Mouse (Mus musculus) hindbrain, embryonic 11.5 days (tissue): ENCODE results near the gene Mrpl17. TPM values are rescaled to one million over a fixed set of nuclear protein-coding genes. Genes with fewer than 3 reads are reported as not detected.
A peak's percentile ranks its signal among the peaks of the same experiment; 100 is the strongest.

Experiments used
- ATAC-seq: fragments of 200-750 bp; cut with Nextera tagmentation; 2 replicates; pipeline ENCODE4 v1.8.0; 2017; ENCODE audit warnings: mild to moderate bottlenecking, moderate TSS enrichment, moderate library complexity; ENCODE audit not compliant: low FRiP score
- DNase-seq: peaks from one replicate; pipeline ENCODE4 v3.0.0-alpha.2; 2015; ENCODE audit warnings: low spot score
- H3K27ac ChIP-seq: fragments of 300-500 bp; sonication (generic); 2 replicates; pipeline ENCODE4 v1.5.1; 2014; ENCODE audit warnings: mild to moderate bottlenecking, low read depth, low read length
- H3K27me3 ChIP-seq: fragments of 300-500 bp; sonication (generic); 2 replicates; pipeline ENCODE4 v1.6.1; 2014; ENCODE audit warnings: mild to moderate bottlenecking, low read length, moderate library complexity, mixed read lengths; ENCODE audit not compliant: control insufficient read depth, insufficient read depth
- H3K36me3 ChIP-seq: fragments of 300-500 bp; sonication (generic); 2 replicates; pipeline ENCODE4 v1.6.1; 2014; ENCODE audit warnings: mild to moderate bottlenecking, low read length, moderate library complexity, mixed read lengths; ENCODE audit not compliant: control insufficient read depth, insufficient read depth
- H3K4me1 ChIP-seq: fragments of 300-500 bp; sonication (generic); replicated peaks from 2 replicates; pipeline ENCODE4 v1.6.1; 2014; ENCODE audit warnings: low read length, mixed read lengths; ENCODE audit not compliant: control insufficient read depth, insufficient read depth
- H3K4me2 ChIP-seq: fragments of 300-500 bp; sonication (generic); replicated peaks from 2 replicates; pipeline ENCODE4 v1.6.1; 2014; ENCODE audit warnings: mild to moderate bottlenecking, low read depth, low read length
- H3K4me3 ChIP-seq: fragments of 300-500 bp; sonication (generic); 2 replicates; pipeline ENCODE4 v1.5.1; 2014; ENCODE audit warnings: low read depth, low read length
- H3K9ac ChIP-seq: fragments of 300-500 bp; sonication (generic); 2 replicates; pipeline ENCODE4 v1.6.1; 2014; ENCODE audit warnings: low read depth, low read length
- H3K9me3 ChIP-seq: fragments of 300-500 bp; sonication (generic); 2 replicates; pipeline ENCODE4 v1.6.1; 2016; ENCODE audit warnings: low read length; ENCODE audit not compliant: control insufficient read depth
- WGBS: fragments of 180-500 bp; shearing (Covaris S2); extraction: QIAGEN DNeasy Blood & Tissue Kit; methylation state at CpG from one replicate; pipeline ENCODE4 v1.1.7; 2014; 5-methylcytosine and 5-hydroxymethylcytosine counted together
- polyA plus RNA-seq: library from polyadenylated mRNA; unstranded; fragments of >200 nt; fragmentation: Nextera tagmentation; extraction: Ambion mirVana; gene quantifications from 2 replicates; pipeline ENCODE4 v1.2.1, GENCODE M21; 2014

Mrpl17 gene
- polyA plus RNA-seq, 1 experiment from 2014 or later: 290 TPM

- Histone ChIP-seq H3K9ac (no peak overlapping the region), H3K27ac (no peak overlapping the region), H3K36me3 (no peaks in the 10 kb centered on the region), H3K4me3 (no peak overlapping the region), H3K4me1 (no peaks in the 10 kb centered on the region), H3K27me3 (no peaks in the 10 kb centered on the region), H3K4me2 (no peak overlapping the region), H3K9me3 (no peaks in the 10 kb centered on the region)
- peak; percentile 27; the same call in 1 of the 2 replicates for ATAC-seq
- WGBS: 14% methylated on average over 7 of the region's 7 CpGs
- DNase-seq: no peak
Measured at GRCm38 (mm10) chr7:105795759-105796366, 15.0 kb downstream of the Mrpl17 start.

DNA sequence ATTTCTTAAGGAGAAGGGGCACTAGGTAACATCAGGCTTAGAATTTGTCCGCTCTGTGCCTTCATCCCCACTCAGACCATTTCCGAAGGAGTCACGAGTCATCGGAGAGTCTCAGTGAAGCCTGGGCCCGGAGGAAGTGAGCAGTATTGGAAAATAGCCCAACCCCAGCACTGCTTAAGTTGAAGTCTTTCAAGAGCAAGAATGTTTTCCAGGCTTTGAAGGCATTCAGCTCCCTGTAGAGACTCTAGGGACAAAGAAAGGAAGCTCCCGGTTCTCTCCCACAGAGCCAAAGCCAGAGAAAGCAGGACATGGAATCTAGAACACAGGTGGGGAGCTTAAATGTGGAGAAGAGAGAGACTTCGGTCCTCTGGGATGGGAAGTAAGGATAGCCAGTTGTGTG lies 17.2 kb downstream of the Mrpl17 start:
- no peaks in the 10 kb centered on the region for H3K4me1 ChIP-seq
- H3K27ac ChIP-seq: no peak overlapping the region
- ATAC-seq: no peak

DNA sequence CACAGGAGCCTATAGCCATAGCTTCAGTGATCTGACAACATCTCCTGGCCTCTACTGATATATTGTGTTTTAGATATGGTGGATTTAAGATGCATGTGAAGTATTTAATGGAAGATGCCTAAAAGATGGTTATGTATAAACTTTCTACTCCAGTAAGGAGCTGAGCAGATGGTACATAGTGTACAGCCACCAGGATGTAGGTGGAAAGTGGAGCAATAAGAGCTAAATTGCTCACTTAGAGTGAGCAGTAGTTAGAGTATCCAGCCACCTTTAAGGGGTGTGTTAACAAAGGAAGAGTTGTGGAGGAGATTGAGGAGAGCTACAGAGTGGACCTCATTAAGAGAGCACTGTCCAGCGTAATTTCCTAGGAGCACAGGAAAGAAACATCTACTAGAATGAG lies 19.8 kb downstream of the Mrpl17 start:
- ATAC-seq (no peak), DNase-seq (no peak)
- no peaks in the 10 kb centered on the region; the same call in 1 of the 2 replicates for H3K4me1 ChIP-seq
- no peak overlapping the region for H3K4me2 ChIP-seq
- H3K36me3 ChIP-seq: no peaks in the 10 kb centered on the region
- no peaks in the 10 kb centered on the region for H3K27me3 ChIP-seq
- H3K9ac ChIP-seq: no peak overlapping the region
- 94% methylated on average over 1 of the region's 1 CpGs for WGBS
- no peak overlapping the region for H3K27ac ChIP-seq
- H3K4me3 ChIP-seq: no peak overlapping the region
- H3K9me3 ChIP-seq: no peaks in the 10 kb centered on the region

More for the DNA sequence above, 17.2 kb downstream of the Mrpl17 start:
- DNase-seq: no peak
- Histone ChIP-seq H3K27me3 (no peaks in the 10 kb centered on the region), H3K9ac (no peak overlapping the region), H3K4me3 (no peak overlapping the region), H3K4me2 (no peak overlapping the region), H3K36me3 (no peaks in the 10 kb centered on the region), H3K9me3 (no peaks in the 10 kb centered on the region)
- WGBS: 78% methylated on average over 7 of the region's 7 CpGs

DNA sequence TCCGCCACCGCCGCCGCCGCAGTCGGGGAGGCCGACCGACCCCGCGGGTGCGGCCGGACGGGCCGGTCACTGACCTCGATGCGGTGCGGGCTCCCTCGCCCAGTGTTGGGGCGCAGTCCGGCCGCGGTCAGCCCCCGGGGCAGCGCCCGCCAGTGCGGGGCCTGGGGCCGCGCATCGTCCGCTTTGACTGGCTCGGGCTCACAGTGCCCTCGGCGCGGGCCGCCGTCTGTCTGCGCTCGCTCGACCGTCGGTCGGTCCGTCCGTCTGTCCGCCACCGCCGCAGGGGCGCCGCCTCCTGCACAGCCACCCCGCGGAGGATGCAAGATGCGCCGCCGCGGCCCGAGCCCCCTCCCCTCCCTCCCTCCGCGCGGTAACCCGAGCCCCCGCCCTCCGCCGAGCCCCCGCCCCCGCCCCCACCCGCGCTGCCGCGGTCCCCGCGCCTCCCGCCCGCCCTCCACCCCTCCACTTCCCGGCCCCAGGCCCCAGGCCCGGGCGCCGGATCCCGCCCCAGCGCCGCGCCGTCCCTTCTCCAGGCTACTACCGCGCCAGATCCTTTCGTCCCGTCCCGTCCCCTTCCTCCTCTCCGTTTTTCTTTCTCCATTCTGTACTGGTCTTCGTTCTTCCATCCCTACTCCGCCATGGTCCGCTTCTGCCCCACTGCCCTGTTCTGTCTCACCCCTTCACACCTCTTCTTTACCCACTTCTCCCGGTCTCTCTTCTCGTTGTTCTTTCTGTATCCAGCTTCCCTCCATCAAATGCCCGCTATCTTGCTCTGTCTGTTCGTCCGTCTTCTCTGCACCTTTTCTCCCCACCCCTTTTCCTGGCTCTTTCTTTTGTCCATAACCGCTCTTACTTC lies 23.4 kb downstream of the Mrpl17 start, which contains the start of gene Dchs1:
Gene Dchs1 (minus strand): TSS at position 370 of the 856 bp plus-strand sequence.
- H3K9ac ChIP-seq: peak within 1 kb of the TSS; percentile 98
- peak within 1 kb of the TSS; percentile 94 for H3K27ac ChIP-seq
- peak; percentile 82 for ATAC-seq
- no peaks in the 10 kb centered on the region for H3K9me3 ChIP-seq
- H3K4me2 ChIP-seq: peak within 1 kb of the TSS; percentile 74
- peak; percentile 75 for DNase-seq
- H3K36me3 ChIP-seq: no peaks in the 10 kb centered on the region
- 0% methylated on average over 19 of the region's 97 CpGs for WGBS
- H3K4me1 ChIP-seq: peaks cover 2% of the 10 kb centered on the region; the same call in 1 of the 2 replicates
- H3K4me3 ChIP-seq: peak within 1 kb of the TSS; percentile 95
- no peaks in the 10 kb centered on the region for H3K27me3 ChIP-seq

- peak overlapping the region; percentile 95 for H3K4me3 ChIP-seq
- WGBS: 10% methylated on average over 16 of the region's 20 CpGs
- H3K9me3 ChIP-seq: no peaks in the 10 kb centered on the region
- H3K27me3 ChIP-seq: no peaks in the 10 kb centered on the region
- H3K4me1 ChIP-seq: peaks cover 2% of the 10 kb centered on the region; the same call in 1 of the 2 replicates
- peak overlapping the region; percentile 94 for H3K27ac ChIP-seq
- peak overlapping the region; percentile 98 for H3K9ac ChIP-seq
- no peaks in the 10 kb centered on the region for H3K36me3 ChIP-seq
- ATAC-seq (peak; percentile 79), DNase-seq (peak; percentile 62)
- H3K4me2 ChIP-seq: peak overlapping the region; percentile 74
Measured at GRCm38 (mm10) chr7:105786506-105787284, 24.2 kb downstream of the Mrpl17 start.

DNA sequence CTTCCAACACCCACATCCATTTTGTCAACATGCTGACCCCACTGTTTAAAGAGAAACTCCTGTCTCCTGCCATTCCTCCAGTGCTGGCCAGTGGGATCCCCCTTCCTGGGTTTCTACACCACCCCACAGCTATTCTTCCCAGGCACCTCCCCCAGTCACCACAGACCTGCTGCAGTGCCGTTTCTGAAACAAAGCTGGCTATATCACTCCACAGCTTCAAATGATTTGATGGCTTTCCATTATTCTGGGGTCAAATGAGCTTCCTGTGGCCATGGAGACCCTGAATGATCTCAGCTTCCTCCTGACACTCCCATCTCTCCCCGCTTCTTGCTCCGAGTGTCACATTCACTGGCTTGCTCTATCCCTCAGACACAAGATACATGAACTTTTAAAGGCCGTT lies 26.3 kb downstream of the Mrpl17 start:
- Histone ChIP-seq H3K36me3 (no peaks in the 10 kb centered on the region), H3K4me3 (no peak overlapping the region), H3K9me3 (no peaks in the 10 kb centered on the region), H3K4me2 (no peak overlapping the region; the same call in 1 of the 2 replicates), H3K4me1 (peaks cover 2% of the 10 kb centered on the region; the same call in 1 of the 2 replicates), H3K9ac (peak overlapping the region; percentile 17; the same call in 1 of the 2 replicates), H3K27me3 (no peaks in the 10 kb centered on the region), H3K27ac (no peak overlapping the region)
- WGBS: 19% methylated on average over 4 of the region's 4 CpGs
- no peak for DNase-seq
- no peak for ATAC-seq

- Histone ChIP-seq H3K4me2 (no peak overlapping the region), H3K9me3 (no peaks in the 10 kb centered on the region), H3K4me3 (no peak overlapping the region), H3K9ac (no peak overlapping the region), H3K27me3 (no peaks in the 10 kb centered on the region), H3K4me1 (peaks cover 3% of the 10 kb centered on the region; the same call in 1 of the 2 replicates), H3K27ac (no peak overlapping the region), H3K36me3 (no peaks in the 10 kb centered on the region)
- ATAC-seq (no peak), DNase-seq (no peak)
- 43% methylated on average over 4 of the region's 4 CpGs for WGBS
Measured at GRCm38 (mm10) chr7:105783861-105784260, 27.0 kb downstream of the Mrpl17 start.

DNA sequence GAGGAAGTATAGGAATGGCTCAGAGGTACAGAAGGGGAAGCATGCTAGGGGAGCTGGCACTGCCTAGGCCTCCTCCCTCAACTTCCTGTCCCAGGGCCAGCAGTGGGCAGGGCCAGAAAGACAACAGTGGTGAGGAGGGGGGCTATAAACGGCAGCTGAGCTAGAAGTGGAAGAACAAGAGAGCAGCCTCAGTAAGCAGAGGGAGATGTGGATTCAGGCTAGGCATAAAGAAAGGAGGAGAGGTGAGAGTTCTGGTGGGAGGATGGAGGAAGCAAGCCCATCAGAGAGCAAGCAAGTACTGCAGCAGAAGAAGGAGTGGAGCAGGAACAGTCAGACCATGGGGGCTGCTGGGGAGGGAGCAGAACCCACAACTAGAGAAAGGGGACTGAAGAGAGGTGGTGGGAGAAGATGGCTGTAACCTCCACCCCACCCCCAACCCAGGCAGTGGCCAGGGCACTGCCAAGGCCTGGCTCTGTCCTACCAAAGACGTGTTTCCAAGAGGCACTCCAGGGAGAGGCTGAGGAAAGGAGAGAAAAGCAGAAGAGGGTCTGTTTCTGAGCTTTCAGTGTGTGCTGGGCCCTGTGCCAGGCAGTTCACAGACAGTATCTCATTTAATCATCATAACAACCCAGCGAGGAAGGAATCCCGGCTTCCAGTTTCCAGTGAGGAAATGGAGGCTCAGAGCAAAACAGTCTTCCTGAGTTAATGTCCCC lies 32.2 kb downstream of the Mrpl17 start:
- Histone ChIP-seq H3K4me2 (no peak overlapping the region), H3K27me3 (no peaks in the 10 kb centered on the region), H3K4me3 (no peak overlapping the region), H3K9ac (peak overlapping the region; percentile 29; the same call in 1 of the 2 replicates), H3K27ac (peak overlapping the region; percentile 72), H3K4me1 (peaks cover 5% of the 10 kb centered on the region), H3K9me3 (no peaks in the 10 kb centered on the region), H3K36me3 (no peaks in the 10 kb centered on the region)
- 48% methylated on average over 4 of the region's 4 CpGs for WGBS
- DNase-seq (no peak), ATAC-seq (peak; percentile 77)
